Mouse (Mus musculus) thymus, postnatal 36 days (tissue): ENCODE measurements around the gene Rhbdl1.
"Not testable (repeated sequence)": the region's sequence is repeated elsewhere in the genome, so short reads cannot be mapped to it uniquely, and the experiment has no call there.

Experiments
- DNase-seq, 2 experiments: peaks; one replicate each; pipeline ENCODE4 v3.0.0; 2022; ENCODE audit warnings: mixed read lengths in 2 of 2

Rhbdl1 gene

GRCm38 (mm10) chr17:25871566-25871965 is 34.5 kb upstream of the Rhbdl1 start:
- DNase-seq, result not testable (repeated sequence)

GRCm38 (mm10) chr17:25869954-25870353 is 32.9 kb upstream of the Rhbdl1 start:
- no peak for DNase-seq

GRCm38 (mm10) chr17:25869498-25869897 is 32.4 kb upstream of the Rhbdl1 start:
- no peak for DNase-seq

GRCm38 (mm10) chr17:25868601-25869191 is 31.6 kb upstream of the Rhbdl1 start, which contains the start of gene Mcrip2:
Gene Mcrip2 (minus strand): TSS chr17:25868764.
- peak; percentile 76 to 78 for DNase-seq

- no peak for DNase-seq
Observed at GRCm38 (mm10) chr17:25867836-25868600, 30.9 kb upstream of the Rhbdl1 start.

GRCm38 (mm10) chr17:25867509-25867835 is 30.4 kb upstream of the Rhbdl1 start:
- DNase-seq, result peak in 1 of 2 experiments; percentile 29

- no peak for DNase-seq
Observed at GRCm38 (mm10) chr17:25866172-25866571, 29.1 kb upstream of the Rhbdl1 start.

- no peak for DNase-seq
Observed at GRCm38 (mm10) chr17:25865288-25865687, 28.2 kb upstream of the Rhbdl1 start.

- no peak for DNase-seq
Observed at GRCm38 (mm10) chr17:25864311-25864710, 27.2 kb upstream of the Rhbdl1 start.

- no peak for DNase-seq
Observed at GRCm38 (mm10) chr17:25863681-25864080, 26.6 kb upstream of the Rhbdl1 start.

- no peak for DNase-seq
Observed at GRCm38 (mm10) chr17:25861704-25862612, 24.9 kb upstream of the Rhbdl1 start.

- peak; percentile 82 to 89 for DNase-seq
Observed at GRCm38 (mm10) chr17:25860832-25861703, 24.0 kb upstream of the Rhbdl1 start, which contains the start of gene Wdr90. Gene Wdr90 (minus strand): TSS chr17:25861501.

GRCm38 (mm10) chr17:25860229-25860628 is 23.1 kb upstream of the Rhbdl1 start:
- no peak for DNase-seq

GRCm38 (mm10) chr17:25844396-25844901 is 7.4 kb upstream of the Rhbdl1 start, which contains the start of gene Rhot2:
Gene Rhot2 (minus strand): TSS chr17:25844851.
- DNase-seq, result peak; percentile 97 to 98

GRCm38 (mm10) chr17:25843636-25844395 is 6.7 kb upstream of the Rhbdl1 start:
- no peak for DNase-seq

- no peak for DNase-seq
Observed at GRCm38 (mm10) chr17:25843122-25843521, 6.0 kb upstream of the Rhbdl1 start.

GRCm38 (mm10) chr17:25842509-25842908 is 5.4 kb upstream of the Rhbdl1 start:
- no peak for DNase-seq

- DNase-seq, result no peak
Observed at GRCm38 (mm10) chr17:25841117-25841880, 4.2 kb upstream of the Rhbdl1 start, which contains the start of gene Gm20683. Gene Gm20683 (minus strand): TSS chr17:25841763.

- DNase-seq, result no peak
Observed at GRCm38 (mm10) chr17:25840519-25840918, 3.4 kb upstream of the Rhbdl1 start.
